Mouse (Mus musculus) spleen, embryonic (tissue): Measurements from ENCODE around the gene Ripply2.

Experiments
- CTCF ChIA-PET: fragments of 350-600 bp; sonication (Branson Sonifier 250); formaldehyde crosslinking; loops from one replicate; lab custom pipeline; 2022; lab: Charles Lee

Gene Ripply2

GRCm38 (mm10) chr9:87025764-87026163, 10.4 kb downstream of the Ripply2 start:
- CTCF ChIA-PET = no interaction called here

- CTCF ChIA-PET = no interaction called here
Measured at GRCm38 (mm10) chr9:87027423-87028084, 12.2 kb downstream of the Ripply2 start.

- CTCF ChIA-PET = no interaction called here
Measured at GRCm38 (mm10) chr9:87032196-87032595, 16.9 kb downstream of the Ripply2 start.

- CTCF ChIA-PET = no interaction called here
Measured at GRCm38 (mm10) chr9:87034831-87035580, 19.7 kb downstream of the Ripply2 start.

- CTCF ChIA-PET = no interaction called here
Measured at GRCm38 (mm10) chr9:87049425-87049824, 34.1 kb downstream of the Ripply2 start.

- CTCF ChIA-PET = no interaction called here
Measured at GRCm38 (mm10) chr9:87055547-87056235, 40.4 kb downstream of the Ripply2 start.

GRCm38 (mm10) chr9:87062337-87062736, 47.0 kb downstream of the Ripply2 start:
- CTCF ChIA-PET = no interaction called here

GRCm38 (mm10) chr9:87068160-87068559, 52.8 kb downstream of the Ripply2 start:
- CTCF ChIA-PET = interaction anchor here (0.6 kb wide), 1 partner anchor 1317 kb away, joined by 7 read pairs; no protein-coding TSS in a partner anchor
